Mouse (Mus musculus) embryonic fibroblast, embryonic 13.5 days (primary cell): ENCODE measurements at regions not wholly inside any gene's neighbourhood (a gene's known extent, or its start where the extent isn't known, plus 50 kb on each side); places are given as distances from the start of the nearest gene placed in this dataset.

ENCODE experiments used
- CTCF ChIP-seq: IDR thresholded peaks from 2 replicates; pipeline ENCODE4 v1.5.1; 2011; ENCODE audit warnings: mild to moderate bottlenecking, control low read depth, low read length, moderate library complexity, borderline replicate concordance; ENCODE audit not compliant: insufficient read depth
- POLR2A ChIP-seq: IDR thresholded peaks from 2 replicates; pipeline ENCODE4 v1.6.1; 2011; ENCODE audit warnings: low read depth, mild to moderate bottlenecking, control low read depth, low read length, moderate library complexity

GRCm38 (mm10) chr16:26284713-26285112 lies 86.9 kb downstream of the Cldn1 start:
- TF ChIP-seq CTCF = no peak
- TF ChIP-seq POLR2A = no peak
